In the genomic region with DNA sequence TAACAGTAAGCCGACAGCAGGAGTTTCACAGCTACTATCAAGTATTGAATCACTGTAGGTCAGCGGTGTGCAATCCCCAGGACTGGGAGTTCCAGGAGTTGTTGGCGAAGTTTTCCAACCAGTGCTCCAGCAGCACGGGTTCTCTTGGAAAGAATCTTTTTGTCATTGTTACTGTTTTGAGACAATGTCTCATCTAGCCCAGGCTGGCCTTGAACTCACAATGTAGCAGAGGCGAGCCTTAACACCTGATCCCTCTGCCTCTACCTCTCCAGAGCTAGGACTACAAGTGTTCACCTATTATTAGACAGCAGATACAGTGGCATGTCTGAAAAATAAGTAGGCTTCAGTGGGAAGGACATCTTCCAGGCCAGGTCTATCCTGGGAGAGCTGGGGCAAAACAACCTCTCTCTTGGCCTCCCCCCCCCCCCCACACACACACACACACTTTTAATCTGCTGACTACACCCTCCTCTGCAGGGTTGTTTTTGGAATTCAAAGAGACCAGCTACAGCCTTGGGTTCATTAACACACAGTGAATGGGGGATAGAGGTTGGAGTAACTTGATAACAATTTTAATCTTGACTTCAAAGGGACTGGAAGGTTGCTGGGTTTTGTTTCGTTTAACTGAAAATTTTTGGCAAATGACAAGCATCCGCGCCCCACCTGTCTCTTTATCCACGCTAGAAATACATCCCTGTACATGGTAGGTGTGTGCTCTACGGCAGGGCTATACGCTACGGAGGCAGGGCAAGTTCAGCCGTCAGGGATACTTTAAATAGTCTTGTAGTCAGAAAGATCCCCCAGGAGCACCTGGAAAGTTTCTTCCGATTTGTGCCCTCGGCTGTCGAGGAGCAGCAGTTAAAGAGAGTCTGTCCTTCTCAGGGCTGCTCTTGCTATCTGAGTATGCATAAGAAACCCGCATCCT, we compare ENCODE assay signal across 8 mouse cellular contexts.
DNase-seq lines count a peak whose midpoint lies in the region; ATAC-seq lines count a peak whose summit lies in the region.

No protein-coding gene starts in this region.

- 0 out of 2 replicates have a peak, but pooled peaks have one; percentile 1 for ATAC-seq in heart, embryonic 14.5 days (ENCODE audit: insufficient number of reproducible peaks, insufficient read depth, low FRiP score, low read depth)
- no peak for ATAC-seq in hindbrain, embryonic 12.5 days (ENCODE audit: low FRiP score)

- no peak for DNase-seq in heart, postnatal 14 days
- peak; percentile 86 for DNase-seq in R1 (ENCODE audit: low read depth, low spot score)
- no peak for DNase-seq in midbrain, embryonic 10.5 days (ENCODE audit: low spot score)
- no peak for DNase-seq in frontal cortex, postnatal 25 days (ENCODE audit: low spot score in 2 of 2)
- DNase-seq in c-Kit-positive CD71-positive TER-119-positive erythroid progenitor cells, embryonic 14.5 days (ENCODE audit: low spot score) = no peak
- no peak for DNase-seq in kidney, postnatal 4 days

- H3K9me3 ChIP-seq in heart, embryonic 14.5 days (ENCODE audit: control insufficient read depth, low read length) = no peaks in the 10 kb centered on the region
- H3K9me3 ChIP-seq in hindbrain, embryonic 12.5 days (replicated peaks) = no peaks in the 10 kb centered on the region
- H3K9me3 ChIP-seq in midbrain, embryonic 10.5 days (replicated peaks) = no peaks in the 10 kb centered on the region

- peak overlapping the region; percentile 84 to 93; a peak in 3 of 4 replicates for H3K27ac ChIP-seq in heart, embryonic 14.5 days (replicated peaks in 1 of 2; ENCODE audit: control insufficient read depth in 1 of 2, insufficient read depth in 1 of 2, low read depth in 2 of 2, low read length in 2 of 2)
- no peak overlapping the region for H3K27ac ChIP-seq in hindbrain, embryonic 12.5 days
- peak overlapping the region; percentile 84 for H3K27ac ChIP-seq in midbrain, embryonic 10.5 days (replicated peaks)

- H3K36me3 ChIP-seq in heart, embryonic 14.5 days (ENCODE audit: control insufficient read depth, insufficient read depth, low read length) = no peaks in the 10 kb centered on the region
- no peaks in the 10 kb centered on the region for H3K36me3 ChIP-seq in hindbrain, embryonic 12.5 days
- no peaks in the 10 kb centered on the region for H3K36me3 ChIP-seq in midbrain, embryonic 10.5 days

- intact Hi-C loops in heart, postnatal 14 days (cut with DNase I) = loop anchor here (10.0 kb wide), 1 partner anchor 434 kb away; a partner anchor contains a TSS

- 30% methylated on average over 17 of the region's 17 CpGs for WGBS in heart, embryonic 14.5 days
- WGBS in hindbrain, embryonic 12.5 days = 38% methylated on average over 17 of the region's 17 CpGs
- WGBS in midbrain, embryonic 10.5 days = 29% methylated on average over 17 of the region's 17 CpGs

- H3K9ac ChIP-seq in heart, embryonic 14.5 days (ENCODE audit: low read length) = peak overlapping the region; percentile 77
- H3K9ac ChIP-seq in hindbrain, embryonic 12.5 days = peak overlapping the region; percentile 50; the same call in 1 of the 2 replicates

- H3K27me3 ChIP-seq in heart, embryonic 14.5 days (ENCODE audit: control insufficient read depth, insufficient read depth, low read length) = 0 out of 2 replicates have a peak, but pooled peaks cover 5% of the 10 kb centered on the region
- H3K27me3 ChIP-seq in hindbrain, embryonic 12.5 days = peaks cover 26% of the 10 kb centered on the region
- peaks cover 62% of the 10 kb centered on the region for H3K27me3 ChIP-seq in midbrain, embryonic 10.5 days (ENCODE audit: low read depth, poor library complexity, severe bottlenecking)

- peak overlapping the region; percentile 79 for H3K4me2 ChIP-seq in heart, embryonic 14.5 days (ENCODE audit: low read length)
- H3K4me2 ChIP-seq in hindbrain, embryonic 12.5 days (replicated peaks) = peak overlapping the region; percentile 56

- H3K4me3 ChIP-seq in heart, embryonic 14.5 days (ENCODE audit: control insufficient read depth in 1 of 2, insufficient read depth in 1 of 2, low read depth in 1 of 2, low read length in 2 of 2) = peak overlapping the region; percentile 53 to 75
- H3K4me3 ChIP-seq in hindbrain, embryonic 12.5 days = 0 out of 2 replicates have a peak overlapping the region, but pooled peaks have one; percentile 27
- H3K4me3 ChIP-seq in midbrain, embryonic 10.5 days = peak overlapping the region; percentile 52

- peaks cover 20% of the 10 kb centered on the region in 2 experiments for H3K4me1 ChIP-seq in heart, embryonic 14.5 days (ENCODE audit: control insufficient read depth in 2 of 2, insufficient read depth in 2 of 2, low read length in 2 of 2)
- peaks cover 41% of the 10 kb centered on the region for H3K4me1 ChIP-seq in hindbrain, embryonic 12.5 days
- peaks cover 57% of the 10 kb centered on the region for H3K4me1 ChIP-seq in midbrain, embryonic 10.5 days
